Mouse (Mus musculus): ENCODE measurements around the gene Lrrc7. TPM values are rescaled to one million over a fixed set of nuclear protein-coding genes. Genes with fewer than 3 reads are reported as not detected.

Gene Lrrc7
- polyA plus RNA-seq, 1 experiment from 2014 or later = 0.22 TPM

DNA sequence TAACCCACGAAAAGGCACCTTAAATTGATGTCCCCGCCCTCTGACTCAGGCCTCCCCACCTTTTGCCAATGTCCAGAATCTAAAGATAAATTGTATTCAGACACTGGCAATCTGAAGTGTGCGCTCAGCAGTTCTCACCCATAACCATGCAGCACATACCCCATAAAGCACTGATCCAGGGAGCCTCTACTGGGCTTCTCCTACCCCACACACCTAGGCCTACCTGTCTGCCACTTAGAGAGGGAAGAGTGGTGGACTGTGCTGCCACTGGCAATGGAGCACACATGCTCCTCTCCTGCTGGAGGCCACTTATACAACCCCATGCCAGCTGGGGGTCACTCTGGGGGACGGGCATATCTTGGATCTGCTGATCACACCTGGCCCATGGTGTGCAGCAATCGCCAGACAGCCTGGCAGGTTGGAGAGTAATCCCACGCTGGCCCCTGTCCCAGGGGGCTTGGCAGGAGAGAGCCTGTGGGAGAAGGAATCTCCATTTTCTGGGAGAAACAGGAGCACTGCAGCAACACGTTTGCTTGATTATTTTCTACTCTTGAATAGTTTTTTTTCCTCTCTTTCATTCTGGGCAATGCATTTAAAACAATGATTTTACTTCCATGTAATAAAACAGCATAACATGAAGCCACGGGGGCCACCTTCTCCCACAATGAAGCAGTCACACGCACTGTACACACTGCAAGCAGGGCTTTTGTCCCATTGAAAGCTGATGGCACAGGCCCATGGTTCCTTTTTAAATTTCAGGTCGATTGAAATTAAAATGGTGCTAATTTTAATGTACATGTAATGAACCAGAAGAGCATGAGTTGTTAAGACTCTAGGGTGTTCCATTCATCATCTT, 386.9 kb downstream of the Lrrc7 start:
- ATAC-seq (replicated peaks; ENCODE audit: low FRiP score) = no peak
- no peak overlapping the region for H3K4me2 ChIP-seq
- 67% methylated on average over 10 of the region's 10 CpGs for WGBS

DNA sequence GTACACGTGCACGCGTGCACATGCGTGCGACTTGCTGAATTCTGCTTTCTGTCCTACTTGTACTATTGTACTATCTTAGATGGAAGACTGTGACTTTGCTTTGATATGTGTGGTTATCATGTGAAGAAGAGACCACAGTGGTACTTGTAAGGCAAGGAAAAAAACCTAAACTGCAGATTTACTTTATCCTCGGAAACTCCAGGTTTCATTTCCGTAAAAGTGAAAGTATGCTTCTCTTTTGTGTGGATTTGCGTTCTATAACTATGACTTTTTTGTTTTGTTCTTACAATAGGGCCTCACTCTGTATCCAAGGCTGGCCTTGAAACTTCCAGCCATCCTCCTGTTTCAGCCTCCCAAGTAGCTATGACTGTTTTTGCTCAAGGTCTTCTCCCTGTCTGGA, 392.8 kb downstream of the Lrrc7 start:
- no peak for DNase-seq (ENCODE audit: low spot score)
- 95% methylated on average over 8 of the region's 8 CpGs for WGBS

More for the DNA sequence above, 386.9 kb downstream of the Lrrc7 start:
- H3K9ac ChIP-seq (ENCODE audit: low read depth, low read length) = no peak overlapping the region
- H3K9me3 ChIP-seq (ENCODE audit: control insufficient read depth, low read length) = no peaks in the 10 kb centered on the region
- H3K27ac ChIP-seq (ENCODE audit: low read depth, low read length) = no peak overlapping the region
- H3K4me3 ChIP-seq (ENCODE audit: low read depth, low read length) = no peak overlapping the region
- no peaks in the 10 kb centered on the region for H3K4me1 ChIP-seq (replicated peaks; ENCODE audit: control insufficient read depth, insufficient read depth, low read length)
- no peaks in the 10 kb centered on the region for H3K27me3 ChIP-seq (replicated peaks; ENCODE audit: control insufficient read depth, insufficient read depth, low read length)
- no peak for DNase-seq (ENCODE audit: low spot score)
- no peaks in the 10 kb centered on the region for H3K36me3 ChIP-seq (ENCODE audit: control insufficient read depth, insufficient read depth, low read length)

GRCm38 (mm10) chr3:158168454-158168853, 393.6 kb downstream of the Lrrc7 start:
- ATAC-seq (replicated peaks; ENCODE audit: low FRiP score) = no peak
- Histone ChIP-seq H3K27ac (ENCODE audit: low read depth, low read length) (no peak overlapping the region), H3K9ac (ENCODE audit: low read depth, low read length) (no peak overlapping the region), H3K4me1 (replicated peaks; ENCODE audit: control insufficient read depth, insufficient read depth, low read length) (no peaks in the 10 kb centered on the region), H3K9me3 (ENCODE audit: control insufficient read depth, low read length) (no peaks in the 10 kb centered on the region), H3K4me3 (ENCODE audit: low read depth, low read length) (no peak overlapping the region), H3K27me3 (replicated peaks; ENCODE audit: control insufficient read depth, insufficient read depth, low read length) (no peaks in the 10 kb centered on the region), H3K36me3 (ENCODE audit: control insufficient read depth, insufficient read depth, low read length) (no peaks in the 10 kb centered on the region), H3K4me2 (no peak overlapping the region)
- WGBS = 81% methylated on average over 4 of the region's 4 CpGs
- no peak for DNase-seq (ENCODE audit: low spot score)

More for the DNA sequence above, 392.8 kb downstream of the Lrrc7 start:
- no peaks in the 10 kb centered on the region for H3K36me3 ChIP-seq (ENCODE audit: control insufficient read depth, insufficient read depth, low read length)
- no peak overlapping the region for H3K4me3 ChIP-seq (ENCODE audit: low read depth, low read length)
- no peaks in the 10 kb centered on the region for H3K4me1 ChIP-seq (replicated peaks; ENCODE audit: control insufficient read depth, insufficient read depth, low read length)
- H3K9me3 ChIP-seq (ENCODE audit: control insufficient read depth, low read length) = no peaks in the 10 kb centered on the region
- H3K9ac ChIP-seq (ENCODE audit: low read depth, low read length) = no peak overlapping the region
- no peak overlapping the region for H3K4me2 ChIP-seq
- no peak for ATAC-seq (replicated peaks; ENCODE audit: low FRiP score)
- no peaks in the 10 kb centered on the region for H3K27me3 ChIP-seq (replicated peaks; ENCODE audit: control insufficient read depth, insufficient read depth, low read length)
- no peak overlapping the region for H3K27ac ChIP-seq (ENCODE audit: low read depth, low read length)

GRCm38 (mm10) chr3:158165004-158165403, 397.0 kb downstream of the Lrrc7 start:
- no peak for ATAC-seq (replicated peaks; ENCODE audit: low FRiP score)
- no peak overlapping the region for H3K4me3 ChIP-seq (ENCODE audit: low read depth, low read length)
- no peaks in the 10 kb centered on the region for H3K4me1 ChIP-seq (replicated peaks; ENCODE audit: control insufficient read depth, insufficient read depth, low read length)
- H3K27ac ChIP-seq (ENCODE audit: low read depth, low read length) = no peak overlapping the region
- H3K9ac ChIP-seq (ENCODE audit: low read depth, low read length) = no peak overlapping the region
- H3K36me3 ChIP-seq (ENCODE audit: control insufficient read depth, insufficient read depth, low read length) = no peaks in the 10 kb centered on the region
- no peak for DNase-seq (ENCODE audit: low spot score)
- H3K27me3 ChIP-seq (replicated peaks; ENCODE audit: control insufficient read depth, insufficient read depth, low read length) = no peaks in the 10 kb centered on the region
- H3K9me3 ChIP-seq (ENCODE audit: control insufficient read depth, low read length) = no peaks in the 10 kb centered on the region
- no peak overlapping the region for H3K4me2 ChIP-seq

DNA sequence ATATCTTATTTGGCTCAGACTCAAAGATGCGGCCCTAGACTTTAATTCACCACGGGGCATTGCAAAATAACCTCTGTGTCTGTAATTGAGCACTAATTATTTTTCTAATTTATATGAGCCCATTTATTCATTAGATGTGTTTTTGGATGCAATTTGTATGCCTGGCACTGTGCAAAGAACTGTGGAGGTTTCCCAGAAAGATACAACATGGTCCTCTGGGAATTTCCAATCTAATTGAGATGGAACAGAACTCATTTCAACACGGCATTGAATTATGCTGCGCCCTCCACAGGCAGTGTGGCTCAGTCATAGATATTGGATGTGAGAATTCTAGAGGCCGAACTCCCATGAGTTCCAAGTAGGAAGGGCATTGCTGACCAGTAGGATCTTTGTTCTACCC, 397.6 kb downstream of the Lrrc7 start:
- 84% methylated on average over 5 of the region's 5 CpGs for WGBS

GRCm38 (mm10) chr3:158163127-158163526, 398.9 kb downstream of the Lrrc7 start:
- ATAC-seq (replicated peaks; ENCODE audit: low FRiP score) (no peak), DNase-seq (ENCODE audit: low spot score) (no peak)
- WGBS = 65% methylated on average over 4 of the region's 4 CpGs
- Histone ChIP-seq H3K27me3 (replicated peaks; ENCODE audit: control insufficient read depth, insufficient read depth, low read length) (no peaks in the 10 kb centered on the region), H3K4me3 (ENCODE audit: low read depth, low read length) (no peak overlapping the region), H3K4me1 (replicated peaks; ENCODE audit: control insufficient read depth, insufficient read depth, low read length) (no peaks in the 10 kb centered on the region), H3K4me2 (no peak overlapping the region), H3K36me3 (ENCODE audit: control insufficient read depth, insufficient read depth, low read length) (no peaks in the 10 kb centered on the region), H3K9me3 (ENCODE audit: control insufficient read depth, low read length) (no peaks in the 10 kb centered on the region), H3K9ac (ENCODE audit: low read depth, low read length) (no peak overlapping the region), H3K27ac (ENCODE audit: low read depth, low read length) (no peak overlapping the region)

More for the DNA sequence above, 397.6 kb downstream of the Lrrc7 start:
- no peak overlapping the region for H3K4me3 ChIP-seq (ENCODE audit: low read depth, low read length)
- no peaks in the 10 kb centered on the region for H3K4me1 ChIP-seq (replicated peaks; ENCODE audit: control insufficient read depth, insufficient read depth, low read length)
- H3K36me3 ChIP-seq (ENCODE audit: control insufficient read depth, insufficient read depth, low read length) = no peaks in the 10 kb centered on the region
- H3K9ac ChIP-seq (ENCODE audit: low read depth, low read length) = no peak overlapping the region
- H3K27ac ChIP-seq (ENCODE audit: low read depth, low read length) = no peak overlapping the region
- ATAC-seq (replicated peaks; ENCODE audit: low FRiP score) (no peak), DNase-seq (ENCODE audit: low spot score) (no peak)
- no peaks in the 10 kb centered on the region for H3K9me3 ChIP-seq (ENCODE audit: control insufficient read depth, low read length)
- no peaks in the 10 kb centered on the region for H3K27me3 ChIP-seq (replicated peaks; ENCODE audit: control insufficient read depth, insufficient read depth, low read length)
- H3K4me2 ChIP-seq = no peak overlapping the region

DNA sequence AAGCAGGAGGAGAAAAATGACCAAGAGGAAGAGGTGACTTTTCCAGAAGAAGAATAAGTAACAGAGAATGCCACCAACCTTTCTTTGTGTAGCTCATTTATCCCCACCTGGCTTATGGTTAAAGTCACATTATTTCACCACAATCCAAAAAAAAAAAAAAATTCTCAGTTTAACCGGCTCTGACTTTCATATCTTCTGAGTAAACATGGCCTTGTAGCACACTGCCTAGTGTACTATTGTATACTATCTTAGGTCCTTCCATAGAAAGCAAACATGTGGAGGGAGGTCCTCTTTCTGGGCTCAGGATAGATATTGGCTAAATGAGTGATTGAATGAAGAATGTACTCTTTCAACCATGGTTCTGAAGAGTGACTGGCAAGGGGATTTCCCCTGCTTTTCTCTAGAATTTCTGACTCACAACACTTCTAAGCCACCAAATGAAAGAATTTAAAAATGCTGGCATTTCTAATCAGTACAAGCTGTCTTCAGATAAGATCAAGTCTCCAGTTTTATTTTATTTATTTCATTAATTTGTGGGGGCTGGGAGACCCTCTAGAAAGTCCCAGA, 400.0 kb downstream of the Lrrc7 start:
- 85% methylated on average over 1 of the region's 1 CpGs for WGBS

DNA sequence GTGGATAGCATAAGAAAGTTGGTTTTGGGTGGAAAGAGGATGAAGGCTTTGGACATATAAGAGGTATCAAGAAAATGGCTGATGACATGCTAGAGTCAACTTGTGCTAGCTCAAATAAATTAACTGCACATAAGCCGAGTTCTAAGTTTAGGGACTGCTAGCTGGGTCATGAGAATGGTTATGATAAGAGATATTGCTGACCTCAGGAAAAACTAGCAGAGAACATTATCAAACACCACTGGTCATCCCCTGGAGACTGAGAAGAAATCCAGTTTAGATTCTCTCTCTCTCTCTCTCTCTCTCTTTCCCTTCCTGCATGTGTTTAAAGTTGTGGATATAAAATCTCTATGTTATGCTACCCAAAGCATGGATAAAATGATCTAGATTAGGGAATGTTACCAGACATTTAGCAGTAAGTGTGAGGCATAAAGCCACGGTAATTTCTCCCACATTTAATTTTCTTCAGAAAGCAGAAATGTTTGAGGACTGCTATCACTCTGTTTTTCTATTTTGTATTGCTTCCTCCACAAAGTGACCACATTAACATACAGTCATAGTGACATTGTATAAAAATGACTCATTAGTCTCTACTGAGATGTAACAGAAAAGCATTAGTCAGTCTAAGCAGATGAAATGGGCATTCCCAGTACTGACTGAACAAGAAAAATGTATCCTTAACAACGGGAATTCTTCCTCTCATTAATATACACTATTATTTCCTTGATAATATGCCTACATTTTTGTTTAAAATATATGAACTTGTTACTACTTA, 406.3 kb downstream of the Lrrc7 start:
- Histone ChIP-seq H3K9ac (ENCODE audit: low read depth, low read length) (no peak overlapping the region), H3K9me3 (ENCODE audit: control insufficient read depth, low read length) (no peaks in the 10 kb centered on the region), H3K27ac (ENCODE audit: low read depth, low read length) (no peak overlapping the region), H3K4me2 (no peak overlapping the region), H3K4me3 (ENCODE audit: low read depth, low read length) (no peak overlapping the region), H3K4me1 (replicated peaks; ENCODE audit: control insufficient read depth, insufficient read depth, low read length) (no peaks in the 10 kb centered on the region), H3K27me3 (replicated peaks; ENCODE audit: control insufficient read depth, insufficient read depth, low read length) (no peaks in the 10 kb centered on the region), H3K36me3 (ENCODE audit: control insufficient read depth, insufficient read depth, low read length) (no peaks in the 10 kb centered on the region)
- 71% methylated on average over 3 of the region's 3 CpGs for WGBS
- no peak for ATAC-seq (replicated peaks; ENCODE audit: low FRiP score)
- no peak for DNase-seq (ENCODE audit: low spot score)

More for the DNA sequence above, 400.0 kb downstream of the Lrrc7 start:
- no peak overlapping the region for H3K9ac ChIP-seq (ENCODE audit: low read depth, low read length)
- H3K4me2 ChIP-seq = no peak overlapping the region
- no peaks in the 10 kb centered on the region for H3K27me3 ChIP-seq (replicated peaks; ENCODE audit: control insufficient read depth, insufficient read depth, low read length)
- no peaks in the 10 kb centered on the region for H3K9me3 ChIP-seq (ENCODE audit: control insufficient read depth, low read length)
- H3K4me3 ChIP-seq (ENCODE audit: low read depth, low read length) = no peak overlapping the region
- ATAC-seq (replicated peaks; ENCODE audit: low FRiP score) = no peak
- H3K36me3 ChIP-seq (ENCODE audit: control insufficient read depth, insufficient read depth, low read length) = no peaks in the 10 kb centered on the region
- H3K4me1 ChIP-seq (replicated peaks; ENCODE audit: control insufficient read depth, insufficient read depth, low read length) = no peaks in the 10 kb centered on the region
- no peak for DNase-seq (ENCODE audit: low spot score)
- H3K27ac ChIP-seq (ENCODE audit: low read depth, low read length) = no peak overlapping the region

Data from liver, embryonic 11.5 days (tissue).